Comparison of ENCODE assay signal across 10 mouse cellular contexts in the genomic region with DNA sequence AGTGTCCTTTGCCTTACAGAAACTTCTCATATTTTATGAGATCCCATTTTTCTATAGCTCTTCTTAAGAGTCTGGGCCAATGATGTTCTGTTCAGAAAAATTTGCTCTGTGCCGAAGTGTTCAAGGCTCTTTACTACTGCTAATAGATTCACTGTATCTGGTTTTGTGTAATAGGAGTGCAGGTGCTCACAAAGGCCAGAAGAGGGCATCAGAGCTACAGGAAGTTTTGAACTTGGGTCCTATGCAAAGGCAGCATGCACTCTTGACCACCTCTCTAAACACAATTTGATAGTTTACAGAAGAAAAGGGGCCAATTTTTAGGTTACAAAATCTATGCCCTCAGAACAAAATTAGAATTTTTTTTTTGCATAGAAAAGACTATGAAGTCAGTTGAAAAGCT.
A peak's percentile ranks its signal among the peaks of the same experiment; 100 is the strongest.
DNase-seq lines count a peak whose midpoint lies in the region; ATAC-seq and TF ChIP-seq lines count a peak whose summit lies in the region.
"Had no signal": no experiment of that assay in that cellular context is flagged by ENCODE, and none has a peak within 500 bp of the region (broad histone marks: within the 10 kb centered on the region; RNA-seq: fewer than 3 reads in every experiment).

No protein-coding gene starts in this region.

- peak; percentile 63 for TF ChIP-seq CTCF in liver, embryonic 14.5 days (IDR thresholded peaks at IDR 0.05; ENCODE audit: low read depth)

- no peak overlapping the region for H3K4me2 ChIP-seq in liver, embryonic 14.5 days (ENCODE audit: low read depth)
- H3K4me2 ChIP-seq in intestine, embryonic 15.5 days (replicated peaks), result no peak overlapping the region
- H3K4me2 ChIP-seq: heart, embryonic 13.5 days had no signal

- peak; percentile 13 to 56 for DNase-seq in cerebellum, postnatal 10 days
- DNase-seq in cerebellum, adult 8-10 months, result no peak
- peak; percentile 6 to 26 (median 20) for DNase-seq in liver, embryonic 14.5 days (ENCODE audit: low read depth in 3 of 3, low spot score in 3 of 3)
- DNase-seq in liver, result no peak
- DNase-seq in c-Kit-positive CD71-positive TER-119-positive erythroid progenitor cells, embryonic 14.5 days (ENCODE audit: low spot score), result peak; percentile 38
- DNase-seq in mesoderm, embryonic 11.5 days (ENCODE audit: low read depth, low spot score), result peak; percentile 40
- DNase-seq: thymus, postnatal 36 days had no signal

- H3K27me3 ChIP-seq in liver, embryonic 14.5 days (ENCODE audit: control insufficient read depth, insufficient read depth, low read length), result no peaks in the 10 kb centered on the region
- H3K27me3 ChIP-seq in intestine, embryonic 15.5 days (replicated peaks), result no peaks in the 10 kb centered on the region
- H3K27me3 ChIP-seq: heart, embryonic 13.5 days had no signal

- no peak overlapping the region for H3K9ac ChIP-seq in liver, embryonic 14.5 days (replicated peaks)
- no peak overlapping the region for H3K9ac ChIP-seq in intestine, embryonic 15.5 days
- H3K9ac ChIP-seq: heart, embryonic 13.5 days had no signal

- no peak overlapping the region for H3K27ac ChIP-seq in liver, embryonic 14.5 days
- H3K27ac ChIP-seq in intestine, embryonic 15.5 days, result no peak overlapping the region
- H3K27ac ChIP-seq: heart, embryonic 13.5 days had no signal

- H3K36me3 ChIP-seq in liver, embryonic 14.5 days (replicated peaks; ENCODE audit: control insufficient read depth, insufficient read depth, low read depth), result no peaks in the 10 kb centered on the region
- H3K36me3 ChIP-seq in intestine, embryonic 15.5 days, result no peaks in the 10 kb centered on the region
- H3K36me3 ChIP-seq: heart, embryonic 13.5 days had no signal

- no peak for ATAC-seq in liver, embryonic 14.5 days (ENCODE audit: insufficient read depth)
- no peak for ATAC-seq in intestine, embryonic 15.5 days
- no peak for ATAC-seq in monocyte, adult 5-6 weeks (replicated peaks; ENCODE audit: insufficient number of reproducible peaks, low FRiP score, low TSS enrichment, poor library complexity, severe bottlenecking)

- WGBS in liver, embryonic 14.5 days (ENCODE audit: insufficient replicate concordance), result 59% methylated on average over 1 of the region's 1 CpGs
- 62% methylated on average over 1 of the region's 1 CpGs for WGBS in intestine, embryonic 15.5 days

- H3K9me3 ChIP-seq in liver, embryonic 14.5 days (ENCODE audit: control insufficient read depth, low read length), result no peaks in the 10 kb centered on the region
- H3K9me3 ChIP-seq in intestine, embryonic 15.5 days, result no peaks in the 10 kb centered on the region
- H3K9me3 ChIP-seq: heart, embryonic 13.5 days had no signal

- no peak overlapping the region for H3K4me3 ChIP-seq in liver, embryonic 14.5 days (ENCODE audit: insufficient read depth in 1 of 2, low read depth in 2 of 2, low read length in 2 of 2)
- H3K4me3 ChIP-seq in intestine, embryonic 15.5 days (replicated peaks), result no peak overlapping the region
- H3K4me3 ChIP-seq: heart, embryonic 13.5 days had no signal

- no peaks in the 10 kb centered on the region for H3K4me1 ChIP-seq in liver, embryonic 14.5 days (replicated peaks; ENCODE audit: control insufficient read depth in 2 of 2, insufficient read depth in 2 of 2, low read length in 1 of 2)
- no peaks in the 10 kb centered on the region for H3K4me1 ChIP-seq in intestine, embryonic 15.5 days (replicated peaks)

- TF ChIP-seq EP300 in liver, embryonic 14.5 days (IDR thresholded peaks at IDR 0.05; ENCODE audit: low read depth), result no peak

Comparison
In these comparisons a context has a peak if more than half of its experiments do, and no peak if none do; other contexts are left out.
1. DNase-seq: peak in cerebellum, postnatal 10 days (2 of 2), liver, embryonic 14.5 days (3 of 3), c-Kit-positive CD71-positive TER-119-positive erythroid progenitor cells, embryonic 14.5 days (single experiment) and mesoderm, embryonic 11.5 days (single experiment); none in cerebellum, adult 8-10 months (single experiment) and liver (single experiment).